Mouse (Mus musculus) kidney, embryonic 16.5 days (tissue): ENCODE data around the gene Gm37240. TPM values are rescaled to one million over a fixed set of nuclear protein-coding genes. Genes with fewer than 3 reads are reported as not detected.

Experiments
- ATAC-seq: fragments of 200-750 bp; cut with Nextera tagmentation; 2 replicates; pipeline ENCODE4 v1.8.0; 2017; ENCODE audit warnings: moderate TSS enrichment; ENCODE audit not compliant: low FRiP score, low TSS enrichment
- H3K27ac ChIP-seq: fragments of 300-500 bp; sonication (generic); 2 replicates; pipeline ENCODE4 v1.5.1; 2014; ENCODE audit warnings: low read length
- H3K27me3 ChIP-seq: fragments of 300-500 bp; sonication (generic); 2 replicates; pipeline ENCODE4 v1.6.1; 2014; ENCODE audit warnings: low read length, control low read depth, mixed read lengths; ENCODE audit not compliant: insufficient read depth
- H3K36me3 ChIP-seq: fragments of 300-500 bp; sonication (generic); 2 replicates; pipeline ENCODE4 v1.6.1; 2014; ENCODE audit warnings: low read length, control low read depth, mixed read lengths; ENCODE audit not compliant: insufficient read depth
- H3K4me1 ChIP-seq: fragments of 300-500 bp; sonication (generic); 2 replicates; pipeline ENCODE4 v1.6.1; 2014; ENCODE audit warnings: low read length, control low read depth, mixed read lengths; ENCODE audit not compliant: insufficient read depth
- H3K4me2 ChIP-seq: fragments of 300-500 bp; sonication (generic); replicated peaks from 2 replicates; pipeline ENCODE4 v1.6.1; 2014; ENCODE audit warnings: low read depth, low read length
- H3K4me3 ChIP-seq: fragments of 300-500 bp; sonication (generic); 2 replicates; pipeline ENCODE4 v1.5.1; 2014; ENCODE audit warnings: mild to moderate bottlenecking, low read length
- H3K9ac ChIP-seq: fragments of 300-500 bp; sonication (generic); replicated peaks from 2 replicates; pipeline ENCODE4 v1.6.1; 2014; ENCODE audit warnings: low read length
- H3K9me3 ChIP-seq: fragments of 300-500 bp; sonication (generic); 2 replicates; pipeline ENCODE4 v1.6.1; 2016; ENCODE audit warnings: low read length, control low read depth
- WGBS: fragments of 180-500 bp; shearing (Covaris S2); extraction: QIAGEN DNeasy Blood & Tissue Kit; methylation state at CpG from one replicate; pipeline ENCODE4 v1.1.7; 2014; 5-methylcytosine and 5-hydroxymethylcytosine counted together
- polyA plus RNA-seq: library from polyadenylated mRNA; unstranded; fragments of >200 nt; fragmentation: Nextera tagmentation; extraction: Ambion mirVana; gene quantifications from 2 replicates; pipeline ENCODE4 v1.2.1, GENCODE M21; 2015

Gm37240 gene
- polyA plus RNA-seq, 1 experiment from 2014 or later: 8.7 TPM

GRCm38 (mm10) chr3:85454001-85454400 lies 433.3 kb downstream of the Gm37240 start:
- Histone ChIP-seq H3K9ac (no peak overlapping the region), H3K4me2 (no peak overlapping the region), H3K27me3 (no peaks in the 10 kb centered on the region), H3K36me3 (no peaks in the 10 kb centered on the region), H3K4me3 (no peak overlapping the region), H3K9me3 (no peaks in the 10 kb centered on the region), H3K4me1 (no peaks in the 10 kb centered on the region), H3K27ac (no peak overlapping the region)
- WGBS: 55% methylated on average over 6 of the region's 6 CpGs
- no peak for ATAC-seq

DNA sequence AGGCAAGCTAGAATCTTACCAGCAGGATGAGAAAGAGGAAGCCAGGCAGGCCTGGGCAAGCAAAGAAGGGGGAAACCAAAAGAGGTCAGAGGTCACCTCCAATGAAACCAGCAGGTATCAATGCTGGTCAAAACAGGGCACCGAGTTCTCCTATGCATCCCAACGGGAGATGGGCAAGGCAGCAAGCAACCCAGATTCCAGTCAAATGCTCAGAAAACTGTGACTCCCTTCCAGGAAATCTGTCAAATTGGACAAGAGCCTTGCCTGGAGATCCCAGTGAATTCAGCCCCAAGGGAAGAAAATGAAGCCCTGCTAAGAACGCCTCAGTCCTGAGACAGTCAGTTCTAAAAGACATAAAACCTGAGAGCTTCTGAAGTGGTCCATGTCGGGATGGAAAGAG lies 437.9 kb downstream of the Gm37240 start:
- Histone ChIP-seq H3K4me1 (no peaks in the 10 kb centered on the region), H3K4me3 (no peak overlapping the region), H3K9me3 (no peaks in the 10 kb centered on the region), H3K27me3 (no peaks in the 10 kb centered on the region), H3K9ac (no peak overlapping the region), H3K27ac (no peak overlapping the region), H3K36me3 (no peaks in the 10 kb centered on the region), H3K4me2 (no peak overlapping the region)
- no peak for ATAC-seq
- 74% methylated on average over 4 of the region's 4 CpGs for WGBS

- Histone ChIP-seq H3K4me1 (no peaks in the 10 kb centered on the region), H3K4me2 (no peak overlapping the region), H3K4me3 (no peak overlapping the region), H3K36me3 (no peaks in the 10 kb centered on the region), H3K27ac (no peak overlapping the region), H3K27me3 (no peaks in the 10 kb centered on the region), H3K9me3 (no peaks in the 10 kb centered on the region), H3K9ac (no peak overlapping the region)
- ATAC-seq: no peak
- 88% methylated on average over 5 of the region's 5 CpGs for WGBS
Measured at GRCm38 (mm10) chr3:85442781-85443180, 444.5 kb downstream of the Gm37240 start.

DNA sequence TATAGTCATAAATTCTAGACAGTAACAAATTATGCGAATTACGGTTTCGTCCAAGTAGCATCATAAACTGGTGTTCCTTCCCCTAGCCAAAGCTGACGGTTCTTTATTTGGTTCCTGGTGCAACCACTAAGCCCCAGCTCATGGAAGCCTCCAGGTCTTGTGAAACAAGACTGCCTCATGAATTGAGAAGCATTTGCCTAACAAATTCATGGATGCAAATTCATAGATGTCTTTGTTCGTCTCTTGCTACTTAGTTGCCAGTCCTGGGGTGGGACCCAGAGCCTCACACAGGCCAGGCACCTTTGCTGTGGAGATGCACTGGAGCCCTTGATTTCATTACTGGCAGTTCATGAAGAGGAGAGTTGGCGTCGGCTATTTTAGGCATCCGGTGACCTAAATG lies 445.1 kb downstream of the Gm37240 start:
- Histone ChIP-seq H3K27me3 (no peaks in the 10 kb centered on the region), H3K9ac (no peak overlapping the region), H3K4me1 (no peaks in the 10 kb centered on the region), H3K36me3 (no peaks in the 10 kb centered on the region), H3K4me3 (no peak overlapping the region), H3K27ac (no peak overlapping the region), H3K4me2 (no peak overlapping the region), H3K9me3 (no peaks in the 10 kb centered on the region)
- 93% methylated on average over 8 of the region's 8 CpGs for WGBS
- no peak for ATAC-seq

DNA sequence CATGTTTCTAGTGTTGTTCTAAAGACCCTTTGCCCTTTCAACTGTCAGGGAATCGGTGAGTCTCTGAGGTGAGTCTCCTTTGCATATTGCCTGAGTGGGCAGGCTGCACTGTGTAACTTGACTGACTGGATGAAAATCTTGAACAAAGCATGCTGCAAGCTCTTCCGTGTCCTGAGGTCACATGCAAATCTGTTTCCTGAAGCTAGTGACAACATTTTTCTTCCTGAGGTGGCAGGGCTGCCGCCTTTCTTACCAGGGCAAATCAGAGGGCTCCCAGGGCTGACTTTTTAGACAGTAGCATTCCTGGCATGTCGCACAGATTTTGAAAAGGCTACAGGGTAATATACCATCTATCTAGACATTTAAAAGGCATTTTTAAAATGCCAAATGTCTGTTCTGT lies 451.9 kb downstream of the Gm37240 start:
- ATAC-seq: no peak
- no peak overlapping the region; the same call in 1 of the 2 replicates for H3K4me2 ChIP-seq
- no peak overlapping the region for H3K9ac ChIP-seq
- WGBS: 26% methylated on average over 4 of the region's 4 CpGs
- no peak overlapping the region for H3K4me3 ChIP-seq
- H3K27me3 ChIP-seq: no peaks in the 10 kb centered on the region
- H3K27ac ChIP-seq: no peak overlapping the region
- no peaks in the 10 kb centered on the region for H3K9me3 ChIP-seq
- H3K4me1 ChIP-seq: no peaks in the 10 kb centered on the region
- no peaks in the 10 kb centered on the region for H3K36me3 ChIP-seq

DNA sequence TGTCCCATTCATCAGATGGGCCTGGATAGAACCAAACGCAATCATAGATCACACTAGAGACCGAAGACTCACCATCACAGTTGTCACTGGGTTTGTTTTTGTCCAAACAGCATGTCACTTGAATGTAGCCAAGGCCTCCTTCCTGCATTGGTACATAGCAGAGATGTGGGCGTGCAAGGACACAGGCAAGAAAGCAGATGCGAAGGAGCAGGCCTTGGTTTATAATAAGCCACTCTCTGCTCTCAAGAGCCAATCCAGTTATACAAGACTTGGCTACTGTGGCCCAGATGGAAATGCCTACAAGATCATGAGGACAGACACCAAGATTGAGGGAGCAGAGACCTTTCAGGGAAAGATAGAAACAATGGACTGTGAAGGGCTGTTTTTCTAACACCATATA lies 456.1 kb downstream of the Gm37240 start:
- WGBS: 96% methylated on average over 4 of the region's 4 CpGs
- Histone ChIP-seq H3K9ac (no peak overlapping the region), H3K9me3 (no peaks in the 10 kb centered on the region), H3K4me3 (no peak overlapping the region), H3K27me3 (no peaks in the 10 kb centered on the region), H3K27ac (no peak overlapping the region), H3K4me1 (no peaks in the 10 kb centered on the region), H3K4me2 (no peak overlapping the region), H3K36me3 (no peaks in the 10 kb centered on the region)
- no peak for ATAC-seq

DNA sequence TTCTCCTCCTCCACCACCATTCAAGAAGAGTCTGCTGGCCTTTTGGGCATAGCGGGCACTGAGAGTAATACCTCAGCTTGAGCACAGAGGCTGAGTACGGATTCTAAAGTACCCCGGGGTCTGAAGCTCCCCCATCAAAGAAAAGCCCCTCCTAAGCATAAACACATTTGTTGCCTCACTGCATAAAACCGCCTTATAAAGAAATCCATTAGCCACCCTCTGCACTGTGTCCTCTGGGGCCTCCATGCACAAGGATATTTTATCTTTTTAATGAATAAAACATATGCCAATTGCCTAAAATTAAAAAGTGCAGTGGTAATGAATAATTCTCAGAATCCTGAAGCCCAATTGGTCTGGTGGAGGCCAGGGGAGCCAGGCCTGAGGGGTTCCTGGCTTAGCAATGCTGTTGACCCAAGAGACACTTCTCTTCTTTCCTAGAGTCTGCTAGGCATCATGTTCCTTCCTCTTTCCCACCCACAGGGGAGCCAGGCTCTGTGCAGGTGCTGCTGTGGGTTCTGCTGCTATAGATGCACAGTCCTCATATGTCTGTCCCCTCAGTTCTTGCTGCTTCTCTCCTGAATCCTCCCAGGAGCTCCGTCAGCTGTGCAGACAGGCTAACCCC lies 463.8 kb downstream of the Gm37240 start:
- no peaks in the 10 kb centered on the region for H3K27me3 ChIP-seq
- H3K9me3 ChIP-seq: no peaks in the 10 kb centered on the region
- no peak overlapping the region for H3K9ac ChIP-seq
- WGBS: 79% methylated on average over 5 of the region's 5 CpGs
- no peak for ATAC-seq
- no peak overlapping the region for H3K4me3 ChIP-seq
- H3K27ac ChIP-seq: no peak overlapping the region
- no peak overlapping the region for H3K4me2 ChIP-seq
- H3K4me1 ChIP-seq: no peaks in the 10 kb centered on the region
- H3K36me3 ChIP-seq: no peaks in the 10 kb centered on the region

GRCm38 (mm10) chr3:85421403-85421802 lies 465.9 kb downstream of the Gm37240 start:
- Histone ChIP-seq H3K27ac (no peak overlapping the region), H3K27me3 (no peaks in the 10 kb centered on the region), H3K4me1 (no peaks in the 10 kb centered on the region), H3K9ac (no peak overlapping the region), H3K9me3 (no peaks in the 10 kb centered on the region), H3K4me2 (no peak overlapping the region), H3K4me3 (no peak overlapping the region), H3K36me3 (no peaks in the 10 kb centered on the region)
- no peak for ATAC-seq
- WGBS: 64% methylated on average over 9 of the region's 9 CpGs

DNA sequence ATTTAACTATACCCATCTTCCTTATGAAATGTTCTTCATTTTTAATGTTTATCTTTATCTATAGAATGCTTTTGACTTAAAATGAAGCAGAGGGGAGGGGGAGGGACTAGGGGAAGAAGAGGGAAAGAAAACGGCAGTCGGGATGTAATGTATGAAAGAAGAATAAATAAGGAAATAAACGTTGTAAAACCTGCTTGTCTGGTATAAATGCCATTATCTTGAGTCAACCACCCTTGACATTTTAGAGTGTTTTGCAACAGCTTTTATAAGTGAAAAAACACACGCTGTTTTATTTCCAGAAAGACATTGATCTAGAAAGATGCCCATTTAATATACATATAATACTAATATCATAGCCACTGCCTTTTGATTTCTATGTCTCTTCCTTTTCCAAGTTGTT lies 469.7 kb downstream of the Gm37240 start:
- H3K27ac ChIP-seq: no peak overlapping the region
- no peak for ATAC-seq
- H3K4me2 ChIP-seq: no peak overlapping the region
- H3K4me1 ChIP-seq: no peaks in the 10 kb centered on the region
- no peaks in the 10 kb centered on the region for H3K27me3 ChIP-seq
- H3K9me3 ChIP-seq: no peaks in the 10 kb centered on the region
- H3K9ac ChIP-seq: no peak overlapping the region
- no peaks in the 10 kb centered on the region for H3K36me3 ChIP-seq
- no peak overlapping the region for H3K4me3 ChIP-seq
- WGBS: 65% methylated on average over 4 of the region's 4 CpGs

- H3K9ac ChIP-seq: no peak overlapping the region
- no peak overlapping the region for H3K4me2 ChIP-seq
- H3K36me3 ChIP-seq: no peaks in the 10 kb centered on the region
- peaks cover 22% of the 10 kb centered on the region for H3K9me3 ChIP-seq
- no peaks in the 10 kb centered on the region for H3K4me1 ChIP-seq
- no peaks in the 10 kb centered on the region for H3K27me3 ChIP-seq
- H3K27ac ChIP-seq: no peak overlapping the region
- no peak overlapping the region for H3K4me3 ChIP-seq
- no peak for ATAC-seq
Measured at GRCm38 (mm10) chr3:85398841-85399240, 488.5 kb downstream of the Gm37240 start.
